Mouse (Mus musculus) C2C12 (cell line): ENCODE results near the gene Gucd1.

ENCODE experiments used
- CEBPB ChIP-seq: IDR thresholded peaks from one replicate; pipeline ENCODE4 v1.6.1; 2011; ENCODE audit warnings: low read depth, mild to moderate bottlenecking, control low read depth, moderate library complexity
- CTCF ChIP-seq: IDR thresholded peaks from one replicate; pipeline ENCODE4 v1.5.1; 2011; ENCODE audit not compliant: control insufficient read depth, insufficient read depth, insufficient read length
- MAX ChIP-seq: IDR thresholded peaks from one replicate; pipeline ENCODE4 v1.6.1; 2011; ENCODE audit warnings: mild to moderate bottlenecking, control low read depth
- MYOD1 ChIP-seq: IDR thresholded peaks from one replicate; pipeline ENCODE4 v1.6.1; 2011; ENCODE audit warnings: low read depth; ENCODE audit not compliant: control insufficient read depth, insufficient read length
- MYOG ChIP-seq: IDR thresholded peaks from one replicate; pipeline ENCODE4 v1.6.1; 2011; ENCODE audit not compliant: control insufficient read depth, insufficient read length; ENCODE audit errors: extremely low read depth

DNA sequence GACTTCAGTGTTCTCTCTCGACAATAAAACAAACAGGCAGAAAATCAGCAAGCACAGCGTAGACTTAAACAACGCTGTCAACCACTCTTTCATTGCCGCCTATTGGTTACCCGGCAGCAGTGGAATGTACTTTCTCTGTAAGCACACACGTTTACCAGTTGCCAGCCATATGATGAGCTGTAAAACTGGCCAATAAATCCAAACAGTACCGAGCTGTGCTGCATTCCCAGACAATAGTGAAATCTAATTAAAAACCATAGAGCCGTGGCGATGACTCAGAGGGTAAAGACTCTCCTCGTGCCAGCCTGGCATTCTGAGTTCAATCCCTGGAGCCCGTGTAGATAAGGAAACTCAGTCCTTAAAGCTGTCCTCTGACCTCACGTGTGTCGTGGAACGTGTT is 30.7 kb upstream of the Gucd1 start:
- no peak for TF ChIP-seq CTCF
- peak; percentile 56 for TF ChIP-seq MAX
- no peak for TF ChIP-seq CEBPB
- TF ChIP-seq MYOD1 = no peak
- no peak for TF ChIP-seq MYOG
